Mouse (Mus musculus): Measurements from ENCODE around the gene Tbc1d14.

DNA sequence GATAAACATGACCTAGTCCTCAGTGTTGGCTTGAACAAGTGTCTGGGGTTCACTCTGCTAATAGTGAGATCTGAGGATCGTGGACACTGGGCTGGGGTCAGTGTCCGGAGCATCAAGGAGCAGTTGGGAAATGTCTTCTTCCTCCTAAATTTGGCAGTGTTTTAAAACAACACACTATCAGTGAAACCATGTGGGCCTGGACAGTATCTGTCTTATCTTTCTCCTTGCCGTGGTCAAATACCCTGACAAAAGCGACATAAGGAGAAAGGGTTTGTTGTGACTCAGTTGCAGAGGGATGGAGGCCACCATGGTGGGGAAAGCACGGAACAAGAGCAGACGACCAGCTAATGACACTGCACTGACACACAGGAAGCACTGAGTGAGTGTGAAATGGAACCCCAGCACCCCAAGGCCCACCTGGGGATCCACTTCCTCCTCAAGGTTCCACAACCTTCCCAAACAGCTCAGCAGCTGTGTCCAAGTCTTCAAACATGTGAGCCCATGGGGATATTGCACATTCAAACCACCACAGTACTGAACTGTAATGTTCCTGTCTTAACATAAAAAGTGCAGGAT lies 58.5 kb downstream of the Tbc1d14 start:
- no peak for TF ChIP-seq POLR2A (IDR thresholded peaks at IDR 0.05; ENCODE audit: borderline replicate concordance, extremely low read depth, low read depth, low read length)
- TF ChIP-seq CTCF (IDR thresholded peaks at IDR 0.05; ENCODE audit: insufficient read depth, low read length) = no peak

Data from lung, adult 2 months (tissue).